Mouse (Mus musculus) spleen, adult 2 months (tissue): Measurements from ENCODE around the gene Tnip1. TPM values are rescaled to one million over a fixed set of nuclear protein-coding genes. Genes with fewer than 3 reads are reported as not detected.
"Not testable (repeated sequence)": the region's sequence is repeated elsewhere in the genome, so short reads cannot be mapped to it uniquely, and the experiment has no call there.

Experiments used
- DNase-seq, 2 experiments: peaks; one replicate each; pipeline versions ENCODE4 v3.0.0 to v3.0.0-alpha.2; 2012 to 2021; ENCODE audit warnings: low spot score in 2 of 2, low read depth in 1 of 2
- H3K27ac ChIP-seq: fragments of 200-500 bp; 2 replicates; pipeline ENCODE4 v1.5.1; 2012; ENCODE audit warnings: low read length, inconsistent platforms; ENCODE audit not compliant: insufficient read depth
- H3K27me3 ChIP-seq: fragments of 200-500 bp; 2 replicates; pipeline ENCODE4 v1.6.1; 2012; ENCODE audit warnings: mild to moderate bottlenecking, moderate library complexity, low read length, inconsistent platforms; ENCODE audit not compliant: control insufficient read depth, insufficient read depth
- H3K36me3 ChIP-seq: fragments of 200-500 bp; 2 replicates; pipeline ENCODE4 v1.6.1; 2012; ENCODE audit warnings: mild to moderate bottlenecking, low read length, inconsistent platforms; ENCODE audit not compliant: control insufficient read depth, insufficient read depth
- H3K4me1 ChIP-seq: fragments of 200-500 bp; 2 replicates; pipeline ENCODE4 v1.6.1; 2011; ENCODE audit warnings: inconsistent platforms; ENCODE audit not compliant: control insufficient read depth, insufficient read depth, insufficient read length
- H3K4me3 ChIP-seq: fragments of 200-500 bp; 2 replicates; pipeline ENCODE4 v1.5.1; 2011; ENCODE audit warnings: mild to moderate bottlenecking, inconsistent platforms; ENCODE audit not compliant: insufficient read depth, insufficient read length; ENCODE audit errors: extremely low read depth
- CTCF ChIP-seq: fragments of 200-500 bp; IDR thresholded peaks from 2 replicates; pipeline ENCODE4 v1.5.1; 2011; ENCODE audit warnings: mild to moderate bottlenecking, inconsistent platforms; ENCODE audit not compliant: insufficient read depth, insufficient read length, insufficient replicate concordance; ENCODE audit errors: extremely low read depth
- POLR2A ChIP-seq: fragments of 200-500 bp; IDR thresholded peaks from 2 replicates; pipeline ENCODE4 v1.6.1; 2011; ENCODE audit warnings: low read depth, low read length, inconsistent platforms
- WGBS: fragments of 180-500 bp; shearing (Covaris S2); methylation state at CpG from one replicate; pipeline ENCODE4 v1.1.7; 2018; 5-methylcytosine and 5-hydroxymethylcytosine counted together
- polyA plus RNA-seq: library from polyadenylated mRNA; depleted of rRNA; stranded (reverse); fragments of >200 nt; gene quantifications from 2 replicates; pipeline ENCODE4 v1.2.3, GENCODE M21; 2012

Tnip1 gene
- polyA plus RNA-seq, 1 experiment = 54.6 TPM

DNA sequence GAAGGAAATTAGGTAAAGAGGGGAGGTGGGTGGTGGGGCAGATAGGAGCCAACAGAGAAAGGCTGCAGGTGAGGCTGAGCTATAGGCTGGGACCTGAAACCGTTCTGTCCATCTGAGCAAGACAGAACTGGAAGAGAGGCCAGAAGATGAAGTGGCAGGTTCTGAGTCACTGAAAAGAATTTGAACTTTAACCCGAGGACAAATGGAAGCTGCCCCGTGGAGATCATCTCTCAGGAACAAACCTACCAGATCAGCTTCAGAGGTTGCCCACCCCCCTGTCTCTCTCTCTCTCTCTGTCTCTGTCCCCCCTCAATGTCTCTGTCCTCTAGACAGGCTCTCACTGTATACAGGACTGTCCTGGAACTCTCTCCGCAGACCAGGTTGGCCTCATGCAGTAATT is 63.1 kb downstream of the Tnip1 start:
- 82% methylated on average over 4 of the region's 4 CpGs for WGBS
- no peak overlapping the region for H3K4me3 ChIP-seq
- H3K36me3 ChIP-seq = no peaks in the 10 kb centered on the region
- TF ChIP-seq POLR2A (no peak), CTCF (no peak)
- no peak overlapping the region for H3K27ac ChIP-seq
- no peak for DNase-seq
- no peaks in the 10 kb centered on the region; the same call in 1 of the 2 replicates for H3K4me1 ChIP-seq
- peaks cover 2% of the 10 kb centered on the region for H3K27me3 ChIP-seq

DNA sequence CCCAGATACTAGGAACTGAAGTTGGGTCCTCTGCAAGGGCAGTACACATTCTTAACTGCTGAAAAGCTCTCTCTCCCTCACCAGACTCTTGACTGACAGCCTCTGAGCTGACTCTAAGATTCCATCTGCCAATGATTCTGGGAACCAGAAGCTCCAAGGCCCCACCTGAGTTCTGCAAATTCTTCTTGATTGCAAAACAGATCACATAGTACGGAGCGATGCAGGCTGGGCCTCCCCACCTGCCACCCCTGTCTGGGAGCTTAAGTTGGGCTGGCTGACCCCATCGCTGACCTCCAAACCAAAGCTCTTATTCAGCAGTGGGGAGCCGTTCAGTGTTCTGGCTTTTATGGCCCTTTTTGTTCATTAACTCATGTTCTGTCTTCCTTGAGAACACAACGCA is 65.2 kb downstream of the Tnip1 start:
- H3K27me3 ChIP-seq = no peaks in the 10 kb centered on the region
- no peak for TF ChIP-seq POLR2A
- no peak for TF ChIP-seq CTCF

DNA sequence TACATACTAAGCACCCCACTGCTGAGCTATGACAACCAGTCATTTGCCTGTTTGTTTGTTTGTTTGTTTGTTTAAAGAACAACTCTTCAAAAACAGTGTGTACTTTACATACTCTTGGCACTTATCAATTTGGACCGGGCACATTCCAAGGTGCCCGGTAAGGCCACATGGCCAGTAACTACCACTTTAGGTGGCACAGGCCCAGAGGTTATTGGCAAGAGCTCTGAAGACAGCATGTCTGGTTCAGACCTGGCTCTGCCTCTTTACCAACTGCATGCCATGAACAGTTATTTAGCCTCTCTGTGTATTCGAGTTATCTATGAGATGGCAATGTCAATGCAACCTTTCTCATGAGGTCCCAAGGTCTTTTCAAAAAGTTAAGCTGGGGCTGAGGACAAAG is 66.1 kb downstream of the Tnip1 start:
- H3K27me3 ChIP-seq, H3K27ac ChIP-seq, H3K4me3 ChIP-seq, DNase-seq, H3K4me1 ChIP-seq, H3K36me3 ChIP-seq: not testable (repeated sequence)
- WGBS = 93% methylated on average over 3 of the region's 3 CpGs

More for the DNA sequence above, 65.2 kb downstream of the Tnip1 start:
- no peak overlapping the region for H3K4me3 ChIP-seq
- no peak for DNase-seq
- H3K36me3 ChIP-seq = no peaks in the 10 kb centered on the region
- no peaks in the 10 kb centered on the region; the same call in 1 of the 2 replicates for H3K4me1 ChIP-seq
- 90% methylated on average over 5 of the region's 5 CpGs for WGBS
- no peak overlapping the region for H3K27ac ChIP-seq

GRCm38 (mm10) chr11:54894589-54894988 is 68.1 kb downstream of the Tnip1 start:
- Histone ChIP-seq H3K27ac (no peak overlapping the region), H3K4me3 (no peak overlapping the region), H3K36me3 (no peaks in the 10 kb centered on the region), H3K27me3 (no peaks in the 10 kb centered on the region), H3K4me1 (no peaks in the 10 kb centered on the region)
- no peak for DNase-seq
- no peak for TF ChIP-seq POLR2A
- TF ChIP-seq CTCF = no peak
- WGBS = 87% methylated on average over 9 of the region's 9 CpGs

DNA sequence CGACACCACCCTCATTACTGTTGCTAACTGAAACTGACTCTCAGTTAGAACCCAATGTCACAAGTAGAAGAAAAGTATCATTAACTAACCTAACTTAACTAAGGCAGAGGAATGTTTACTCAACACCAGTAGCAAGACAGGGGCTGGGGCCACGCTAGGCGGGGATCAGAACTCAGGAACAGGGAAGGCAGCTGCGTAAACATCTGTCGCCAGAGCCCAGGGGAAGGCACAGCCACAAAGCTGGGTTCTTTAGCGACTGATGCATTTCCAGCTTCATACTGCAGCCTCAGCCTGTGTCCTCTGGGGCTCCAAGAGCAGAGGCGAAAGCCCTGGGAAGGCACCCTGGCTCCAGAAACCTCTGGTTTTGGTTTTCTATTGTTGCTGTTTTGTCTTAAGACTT is 70.6 kb downstream of the Tnip1 start:
- no peak overlapping the region for H3K27ac ChIP-seq
- 86% methylated on average over 7 of the region's 7 CpGs for WGBS

GRCm38 (mm10) chr11:54891341-54891740 is 71.4 kb downstream of the Tnip1 start:
- DNase-seq = no peak
- H3K27ac ChIP-seq = no peak overlapping the region
- no peaks in the 10 kb centered on the region for H3K4me1 ChIP-seq
- no peaks in the 10 kb centered on the region for H3K27me3 ChIP-seq
- 80% methylated on average over 5 of the region's 5 CpGs for WGBS
- no peak overlapping the region for H3K4me3 ChIP-seq
- H3K36me3 ChIP-seq = no peaks in the 10 kb centered on the region
- no peak for TF ChIP-seq POLR2A
- no peak for TF ChIP-seq CTCF

More for the DNA sequence above, 70.6 kb downstream of the Tnip1 start:
- Histone ChIP-seq H3K27me3 (no peaks in the 10 kb centered on the region), H3K36me3 (no peaks in the 10 kb centered on the region), H3K4me1 (no peaks in the 10 kb centered on the region), H3K4me3 (no peak overlapping the region)
- DNase-seq = no peak
- TF ChIP-seq CTCF (no peak), POLR2A (no peak)

GRCm38 (mm10) chr11:54887927-54888326 is 74.8 kb downstream of the Tnip1 start:
- 79% methylated on average over 6 of the region's 6 CpGs for WGBS
- Histone ChIP-seq H3K27me3 (no peaks in the 10 kb centered on the region), H3K4me1 (peaks cover 6% of the 10 kb centered on the region; the same call in 1 of the 2 replicates), H3K36me3 (no peaks in the 10 kb centered on the region), H3K27ac (no peak overlapping the region), H3K4me3 (no peak overlapping the region)
- DNase-seq = no peak
- no peak for TF ChIP-seq CTCF
- TF ChIP-seq POLR2A = no peak
